Mouse (Mus musculus) myocyte (in vitro differentiated cells): ENCODE data around the gene Palm3. TPM values are rescaled to one million over a fixed set of nuclear protein-coding genes. Genes with fewer than 3 reads are reported as not detected.

Experiments
- H3K27me3 ChIP-seq: one replicate; pipeline ENCODE4 v1.6.1; 2011; ENCODE audit not compliant: control insufficient read depth, insufficient read depth, insufficient read length
- H3K36me3 ChIP-seq: one replicate; pipeline ENCODE4 v1.6.1; 2011; ENCODE audit not compliant: control insufficient read depth, insufficient read depth
- H3K4me2 ChIP-seq: one replicate; pipeline ENCODE4 v1.6.1; 2011; ENCODE audit warnings: low read depth, control low read depth
- H3K4me3 ChIP-seq: one replicate; pipeline ENCODE4 v1.5.1; 2011; ENCODE audit warnings: mild to moderate bottlenecking, control low read depth, moderate library complexity
- H3K79me2 ChIP-seq: one replicate; pipeline ENCODE4 v1.6.1; 2011; ENCODE audit not compliant: control insufficient read depth, insufficient read depth
- H3ac ChIP-seq: one replicate; pipeline ENCODE4 v1.6.1; 2011; ENCODE audit not compliant: control insufficient read depth, insufficient read length
- CEBPB ChIP-seq: IDR thresholded peaks from 2 replicates; pipeline ENCODE4 v1.6.1; 2011; ENCODE audit warnings: mild to moderate bottlenecking, moderate library complexity; ENCODE audit not compliant: poor library complexity, insufficient read depth, severe bottlenecking
- E2F4 ChIP-seq: IDR thresholded peaks from one replicate; pipeline ENCODE4 v1.6.1; 2011; ENCODE audit warnings: mild to moderate bottlenecking, control low read depth, moderate library complexity; ENCODE audit not compliant: insufficient read depth
- MAX ChIP-seq: IDR thresholded peaks from one replicate; pipeline ENCODE4 v1.6.1; 2011; ENCODE audit warnings: low read depth, mild to moderate bottlenecking, control low read depth
- MYOD1 ChIP-seq, 3 experiments: IDR thresholded peaks; one replicate each; pipeline ENCODE4 v1.6.1; 2011; ENCODE audit warnings: control low read depth in 2 of 3, low read depth in 2 of 3, mild to moderate bottlenecking in 2 of 3, moderate library complexity in 1 of 3; ENCODE audit not compliant: insufficient read length in 2 of 3, control insufficient read depth in 1 of 3
- MYOG ChIP-seq, 3 experiments: IDR thresholded peaks; one replicate each; pipeline ENCODE4 v1.6.1; 2011; ENCODE audit warnings: control low read depth in 2 of 3, low read depth in 2 of 3, mild to moderate bottlenecking in 2 of 3; ENCODE audit not compliant: insufficient read length in 2 of 3, control insufficient read depth in 1 of 3, insufficient read depth in 1 of 3
- POLR2A ChIP-seq: IDR thresholded peaks from one replicate; pipeline ENCODE4 v1.6.1; 2011; ENCODE audit warnings: low read depth, mild to moderate bottlenecking, control low read depth, moderate library complexity; ENCODE audit not compliant: insufficient read length
- POLR2AphosphoS2 ChIP-seq: IDR thresholded peaks from one replicate; pipeline ENCODE4 v1.6.1; 2011; ENCODE audit warnings: low read depth, control low read depth; ENCODE audit not compliant: insufficient read length
- REST ChIP-seq: IDR thresholded peaks from one replicate; pipeline ENCODE4 v1.6.1; 2011; ENCODE audit warnings: mild to moderate bottlenecking, control low read depth, moderate library complexity; ENCODE audit not compliant: insufficient read depth, insufficient read length
- SRF ChIP-seq: IDR thresholded peaks from one replicate; pipeline ENCODE4 v1.6.1; 2011; ENCODE audit warnings: low read depth; ENCODE audit not compliant: control insufficient read depth, insufficient read length
- TCF12 ChIP-seq: IDR thresholded peaks from one replicate; pipeline ENCODE4 v1.6.1; 2011; ENCODE audit warnings: mild to moderate bottlenecking, control low read depth; ENCODE audit not compliant: poor library complexity, insufficient read depth, severe bottlenecking
- TCF3 ChIP-seq: IDR thresholded peaks from one replicate; pipeline ENCODE4 v1.6.1; 2011; ENCODE audit warnings: low read depth, control low read depth; ENCODE audit not compliant: insufficient read length
- USF1 ChIP-seq: IDR thresholded peaks from one replicate; pipeline ENCODE4 v1.6.1; 2011; ENCODE audit warnings: low read depth, mild to moderate bottlenecking, control low read depth, moderate library complexity
- polyA plus RNA-seq: library from polyadenylated mRNA; unstranded; fragments of >200 nt; fragmentation: generic; extraction: Trizol; gene quantifications from one replicate; pipeline ENCODE4 v1.2.1, GENCODE M21; 2012; ENCODE audit warnings: missing spikeins

Gene Palm3
- polyA plus RNA-seq, 1 experiment, result 4.9 TPM

GRCm38 (mm10) chr8:84008362-84008761 is 12.9 kb upstream of the Palm3 start:
- TF ChIP-seq TCF3 (no peak), E2F4 (no peak), MYOG (IDR thresholded peaks at IDR 0.05; ENCODE audit: control insufficient read depth in 1 of 3, insufficient read depth in 1 of 3, insufficient read length in 2 of 3, low read depth in 2 of 3) (no peak), CEBPB (no peak), TCF12 (no peak), USF1 (no peak), MYOD1 (IDR thresholded peaks at IDR 0.05; ENCODE audit: control insufficient read depth in 1 of 3, insufficient read length in 2 of 3, low read depth in 2 of 3) (no peak), REST (no peak), POLR2AphosphoS2 (no peak), MAX (no peak), POLR2A (no peak)
- H3K4me2 ChIP-seq, result no peak overlapping the region
- peaks cover 8% of the 10 kb centered on the region for H3K27me3 ChIP-seq
- H3K4me3 ChIP-seq, result no peak overlapping the region
- H3K36me3 ChIP-seq, result no peaks in the 10 kb centered on the region
- H3K79me2 ChIP-seq, result no peaks in the 10 kb centered on the region
- no peak overlapping the region for H3ac ChIP-seq

DNA sequence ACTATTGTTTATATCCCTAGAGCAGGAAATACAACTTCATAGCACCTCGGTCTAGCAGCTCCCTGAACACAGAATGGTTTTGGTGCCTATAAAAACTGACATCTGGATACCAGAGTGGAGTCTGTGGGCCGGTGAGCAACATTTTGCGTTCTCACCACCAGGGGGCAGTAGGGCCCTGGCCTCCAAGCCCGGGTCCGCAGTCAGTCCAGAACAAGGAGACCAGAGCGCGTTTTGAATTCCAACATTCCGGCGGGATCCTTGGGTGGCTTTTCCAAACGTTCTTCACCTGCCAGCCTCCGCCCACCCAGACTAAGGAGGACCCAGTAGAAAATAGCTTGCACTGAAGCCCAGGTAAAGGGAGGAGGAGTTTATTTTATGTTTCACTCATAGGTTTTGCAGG is 11.4 kb upstream of the Palm3 start:
- Histone ChIP-seq H3K79me2 (no peaks in the 10 kb centered on the region), H3ac (no peak overlapping the region), H3K36me3 (no peaks in the 10 kb centered on the region), H3K4me2 (peak overlapping the region; percentile 31), H3K27me3 (peaks cover 8% of the 10 kb centered on the region), H3K4me3 (no peak overlapping the region)
- TF ChIP-seq MYOG (IDR thresholded peaks at IDR 0.05; ENCODE audit: control insufficient read depth in 1 of 3, insufficient read depth in 1 of 3, insufficient read length in 2 of 3, low read depth in 2 of 3), result peak in 1 of 3 experiments; percentile 13
- TF ChIP-seq TCF3, result no peak
- no peak for TF ChIP-seq REST
- no peak for TF ChIP-seq E2F4

- no peak for TF ChIP-seq POLR2A
- TF ChIP-seq POLR2AphosphoS2, result no peak
- TF ChIP-seq USF1, result no peak
- peak in 1 of 3 experiments; percentile 30 for TF ChIP-seq MYOG (IDR thresholded peaks at IDR 0.05; ENCODE audit: control insufficient read depth in 1 of 3, insufficient read depth in 1 of 3, insufficient read length in 2 of 3, low read depth in 2 of 3)
- TF ChIP-seq TCF3, result no peak
- TF ChIP-seq TCF12, result no peak
- no peaks in the 10 kb centered on the region for H3K36me3 ChIP-seq
- peak overlapping the region; percentile 26 for H3ac ChIP-seq
- peak overlapping the region; percentile 1 for H3K4me3 ChIP-seq
- no peaks in the 10 kb centered on the region for H3K79me2 ChIP-seq
- H3K4me2 ChIP-seq, result peak overlapping the region; percentile 90
- peaks cover 8% of the 10 kb centered on the region for H3K27me3 ChIP-seq
These were observed 10.4 kb upstream of the Palm3 start for GRCm38 (mm10) chr8:84010625-84011611.

DNA sequence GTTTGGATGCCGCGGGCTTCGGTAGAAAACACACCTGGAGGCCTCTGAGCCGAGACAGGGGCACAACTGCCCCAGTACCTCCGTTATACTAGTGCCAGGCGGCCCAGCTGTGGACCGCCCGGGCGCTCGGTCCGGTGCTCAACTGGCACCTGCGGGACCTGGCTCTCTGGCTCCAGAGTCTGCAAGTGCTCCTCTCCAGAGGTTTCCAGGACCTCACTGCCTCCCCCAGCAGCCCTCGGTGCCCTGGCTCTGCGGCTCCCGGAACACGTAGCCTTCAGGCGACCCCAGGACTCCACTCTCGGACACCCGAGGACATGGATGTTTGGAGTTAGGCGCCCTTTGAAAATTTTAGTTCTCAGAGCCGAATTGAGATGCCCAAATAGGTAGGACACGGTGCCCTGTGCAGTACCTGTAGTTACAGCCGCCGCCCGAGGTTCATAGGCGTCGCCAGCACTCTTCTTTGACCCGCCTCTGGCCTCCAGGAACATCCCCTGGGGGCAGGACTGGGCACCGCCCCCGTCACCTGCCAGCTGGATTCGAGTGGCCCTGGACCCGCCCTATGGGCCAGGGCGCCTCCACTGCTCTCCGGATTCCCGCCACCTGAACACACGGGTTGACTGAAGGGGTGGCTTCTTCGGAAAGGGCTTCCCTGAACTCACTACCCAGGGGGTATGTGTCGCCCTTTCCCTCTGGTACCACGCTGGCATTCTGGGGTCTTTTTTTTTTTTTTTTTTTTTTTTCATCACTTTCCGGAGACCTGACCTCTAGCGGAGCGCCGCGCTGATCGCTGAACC is 9.4 kb upstream of the Palm3 start, which contains the start of gene 2210011C24Rik:
TSS of gene 2210011C24Rik (minus strand) at position 467 of the 794 bp plus-strand sequence.
- H3K27me3 ChIP-seq, result peaks cover 8% of the 10 kb centered on the region
- TF ChIP-seq E2F4 (no peak), POLR2AphosphoS2 (no peak), SRF (no peak), MYOD1 (IDR thresholded peaks at IDR 0.05; ENCODE audit: control insufficient read depth in 1 of 3, insufficient read length in 2 of 3, low read depth in 2 of 3) (no peak), REST (no peak), USF1 (no peak)

GRCm38 (mm10) chr8:84012499-84013165 is 8.6 kb upstream of the Palm3 start:
- Histone ChIP-seq H3K27me3 (peaks cover 8% of the 10 kb centered on the region), H3K4me3 (no peak overlapping the region)
- no peak for TF ChIP-seq POLR2AphosphoS2
- TF ChIP-seq SRF, result no peak
- no peak for TF ChIP-seq TCF12
- no peak for TF ChIP-seq REST
- no peak for TF ChIP-seq CEBPB
- no peak for TF ChIP-seq POLR2A
- TF ChIP-seq TCF3, result no peak
- no peak for TF ChIP-seq E2F4

More for the DNA sequence above, 9.4 kb upstream of the Palm3 start, which contains the start of gene 2210011C24Rik:
- Histone ChIP-seq H3ac (peak within 1 kb of the TSS; percentile 26), H3K79me2 (no peaks in the 10 kb centered on the region), H3K4me3 (peak within 1 kb of the TSS; percentile 1), H3K36me3 (no peaks in the 10 kb centered on the region), H3K4me2 (peak within 1 kb of the TSS; percentile 90)

More at GRCm38 (mm10) chr8:84012499-84013165, 8.6 kb upstream of the Palm3 start:
- Histone ChIP-seq H3K4me2 (no peak overlapping the region), H3K79me2 (no peaks in the 10 kb centered on the region), H3ac (no peak overlapping the region), H3K36me3 (no peaks in the 10 kb centered on the region)
